Mouse (Mus musculus): Measurements from ENCODE around the gene Actl6a.

DNA sequence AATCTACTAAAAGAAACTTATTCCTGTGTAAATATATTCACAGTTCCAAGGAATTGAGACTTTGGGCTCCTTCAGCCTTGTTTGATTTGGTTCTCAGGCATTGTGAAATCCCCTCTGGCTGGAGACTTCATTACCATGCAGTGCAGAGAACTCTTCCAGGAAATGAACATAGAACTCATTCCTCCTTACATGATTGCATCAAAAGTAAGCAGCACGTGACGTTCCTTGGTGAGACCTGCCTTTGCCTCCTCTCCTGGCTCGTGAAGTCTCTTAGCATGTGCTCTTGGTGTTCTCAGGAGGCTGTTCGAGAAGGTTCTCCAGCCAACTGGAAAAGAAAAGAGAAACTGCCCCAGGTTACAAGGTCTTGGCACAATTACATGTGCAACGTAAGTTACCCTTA is 12.2 kb downstream of the Actl6a start:
- TF ChIP-seq CTCF (IDR thresholded peaks at IDR 0.05; ENCODE audit: insufficient read depth, low read length) (no peak), POLR2A (IDR thresholded peaks at IDR 0.05; ENCODE audit: borderline replicate concordance, extremely low read depth, low read depth, low read length) (no peak)
